Comparison of ENCODE assay signal across 23 mouse cellular contexts in genomic region chr1:64823564-64823963, GRCm38 (mm10).
DNase-seq lines count a peak whose midpoint lies in the region; ATAC-seq lines count a peak whose summit lies in the region.
"Had no signal": no experiment of that assay in that cellular context is flagged by ENCODE, and none has a peak within 500 bp of the region (broad histone marks: within the 10 kb centered on the region; RNA-seq: fewer than 3 reads in every experiment).

No protein-coding gene starts in this region.

- no peaks in the 10 kb centered on the region for H3K36me3 ChIP-seq in liver, embryonic 11.5 days (ENCODE audit: control insufficient read depth, insufficient read depth, low read length)
- no peaks in the 10 kb centered on the region for H3K36me3 ChIP-seq in hindbrain, embryonic 10.5 days
- H3K36me3 ChIP-seq in forebrain, embryonic 14.5 days (ENCODE audit: control insufficient read depth, insufficient read depth, low read length): no peaks in the 10 kb centered on the region
- H3K36me3 ChIP-seq: forebrain, embryonic 15.5 days; heart, embryonic 12.5 days; hindbrain, embryonic 12.5 days; liver, embryonic 12.5 days; neural tube, embryonic 12.5 days; stomach, embryonic 15.5 days had no signal

- no peaks in the 10 kb centered on the region for H3K9me3 ChIP-seq in liver, embryonic 11.5 days (ENCODE audit: control insufficient read depth, low read length)
- H3K9me3 ChIP-seq in hindbrain, embryonic 10.5 days: no peaks in the 10 kb centered on the region
- H3K9me3 ChIP-seq in forebrain, embryonic 14.5 days (replicated peaks; ENCODE audit: control insufficient read depth, low read length): no peaks in the 10 kb centered on the region
- H3K9me3 ChIP-seq: forebrain, embryonic 15.5 days; heart, embryonic 12.5 days; hindbrain, embryonic 12.5 days; liver, embryonic 12.5 days; neural tube, embryonic 12.5 days; stomach, embryonic 15.5 days had no signal

- WGBS in liver, embryonic 11.5 days: 54% methylated on average over 6 of the region's 6 CpGs
- WGBS in hindbrain, embryonic 10.5 days: 74% methylated on average over 6 of the region's 6 CpGs
- WGBS in forebrain, embryonic 14.5 days: 81% methylated on average over 6 of the region's 6 CpGs

- no peak overlapping the region for H3K4me3 ChIP-seq in liver, embryonic 11.5 days (ENCODE audit: low read depth, low read length)
- H3K4me3 ChIP-seq in hindbrain, embryonic 10.5 days: no peak overlapping the region
- no peak overlapping the region for H3K4me3 ChIP-seq in forebrain, embryonic 14.5 days (ENCODE audit: low read depth, low read length)
- H3K4me3 ChIP-seq: forebrain, embryonic 15.5 days; heart, embryonic 12.5 days; hindbrain, embryonic 12.5 days; liver, embryonic 12.5 days; neural tube, embryonic 12.5 days; stomach, embryonic 15.5 days had no signal

- no peaks in the 10 kb centered on the region for H3K27me3 ChIP-seq in liver, embryonic 11.5 days (replicated peaks; ENCODE audit: control insufficient read depth, insufficient read depth, low read length)
- no peaks in the 10 kb centered on the region for H3K27me3 ChIP-seq in hindbrain, embryonic 10.5 days (ENCODE audit: insufficient read depth, poor library complexity, severe bottlenecking)
- H3K27me3 ChIP-seq in forebrain, embryonic 14.5 days (replicated peaks; ENCODE audit: control insufficient read depth, insufficient read depth, low read length): no peaks in the 10 kb centered on the region
- H3K27me3 ChIP-seq: forebrain, embryonic 15.5 days; heart, embryonic 12.5 days; hindbrain, embryonic 12.5 days; liver, embryonic 12.5 days; neural tube, embryonic 12.5 days; stomach, embryonic 15.5 days had no signal

- peak; percentile 51 for ATAC-seq in CD4-positive, CD25-positive, alpha-beta regulatory T cell, adult 4 months
- ATAC-seq in granulocyte monocyte progenitor cell, adult 5-6 weeks (replicated peaks; ENCODE audit: poor library complexity, severe bottlenecking): peak; percentile 56
- no peak for ATAC-seq in liver, embryonic 11.5 days (replicated peaks; ENCODE audit: low FRiP score)
- ATAC-seq in forebrain, embryonic 14.5 days: no peak
- ATAC-seq: forebrain, embryonic 15.5 days; liver, embryonic 12.5 days had no signal

- no peaks in the 10 kb centered on the region for H3K4me1 ChIP-seq in liver, embryonic 11.5 days (replicated peaks; ENCODE audit: control insufficient read depth, insufficient read depth, low read length)
- H3K4me1 ChIP-seq in hindbrain, embryonic 10.5 days (replicated peaks): no peaks in the 10 kb centered on the region
- no peaks in the 10 kb centered on the region for H3K4me1 ChIP-seq in forebrain, embryonic 14.5 days (ENCODE audit: control insufficient read depth, insufficient read depth, low read length)
- H3K4me1 ChIP-seq: forebrain, embryonic 15.5 days; hindbrain, embryonic 12.5 days; liver, embryonic 12.5 days; neural tube, embryonic 12.5 days; stomach, embryonic 15.5 days had no signal

- H3K27ac ChIP-seq in liver, embryonic 11.5 days (ENCODE audit: low read depth, low read length): no peak overlapping the region
- H3K27ac ChIP-seq in hindbrain, embryonic 10.5 days: no peak overlapping the region
- H3K27ac ChIP-seq in forebrain, embryonic 14.5 days (ENCODE audit: low read depth, low read length): no peak overlapping the region
- H3K27ac ChIP-seq: forebrain, embryonic 15.5 days; hindbrain, embryonic 12.5 days; kidney, postnatal 0 days; liver, embryonic 12.5 days; neural tube, embryonic 12.5 days; stomach, embryonic 15.5 days had no signal

- no peak overlapping the region for H3K4me2 ChIP-seq in liver, embryonic 11.5 days
- no peak overlapping the region for H3K4me2 ChIP-seq in forebrain, embryonic 14.5 days (ENCODE audit: low read length)
- H3K4me2 ChIP-seq: forebrain, embryonic 15.5 days; heart, embryonic 12.5 days; hindbrain, embryonic 12.5 days; liver, embryonic 12.5 days; midbrain, embryonic 11.5 days; neural tube, embryonic 12.5 days; stomach, embryonic 15.5 days had no signal

- peak; percentile 10 for DNase-seq in naive thymus-derived CD4-positive, alpha-beta T cell, adult 2 months (ENCODE audit: low read depth)
- DNase-seq in thymus, postnatal 25 days: peak; percentile 27
- DNase-seq in liver, embryonic 11.5 days (ENCODE audit: low spot score): no peak
- DNase-seq in hindbrain, embryonic 10.5 days (ENCODE audit: low spot score): no peak
- DNase-seq in forebrain, embryonic 14.5 days (ENCODE audit: low spot score): no peak
- DNase-seq: adrenal gland, postnatal 25 days; cerebellum, adult 8-10 months; cerebellum, postnatal 36 days; heart, postnatal 10 days; kidney, adult 2 months; lung, adult 18-20 months; lung, postnatal 4 days; right cerebral cortex, postnatal 4 days had no signal

- H3K9ac ChIP-seq in liver, embryonic 11.5 days (ENCODE audit: low read depth, low read length): no peak overlapping the region
- no peak overlapping the region for H3K9ac ChIP-seq in forebrain, embryonic 14.5 days (ENCODE audit: low read length)
- H3K9ac ChIP-seq: forebrain, embryonic 15.5 days; heart, embryonic 12.5 days; hindbrain, embryonic 12.5 days; liver, embryonic 12.5 days; neural tube, embryonic 12.5 days; stomach, embryonic 15.5 days had no signal

Comparison
In these comparisons a context has a peak if more than half of its experiments do, and no peak if none do; other contexts are left out.
1. ATAC-seq: peak in CD4-positive, CD25-positive, alpha-beta regulatory T cell, adult 4 months (single experiment) and granulocyte monocyte progenitor cell, adult 5-6 weeks (single experiment); none in liver, embryonic 11.5 days (single experiment) and forebrain, embryonic 14.5 days (single experiment).
2. DNase-seq: peak in naive thymus-derived CD4-positive, alpha-beta T cell, adult 2 months (single experiment) and thymus, postnatal 25 days (single experiment); none in liver, embryonic 11.5 days (single experiment), hindbrain, embryonic 10.5 days (single experiment) and forebrain, embryonic 14.5 days (single experiment).